Mouse (Mus musculus): Measurements from ENCODE around the gene Iqschfp. TPM values are rescaled to one million over a fixed set of nuclear protein-coding genes. Genes with fewer than 3 reads are reported as not detected.
A peak's percentile ranks its signal among the peaks of the same experiment; 100 is the strongest.

Iqschfp gene
- total RNA-seq, 2 experiments from 2014 or later, result 9.5 to 13.2 TPM

GRCm38 (mm10) chr3:68630821-68631220 lies 738.8 kb downstream of the Iqschfp start:
- no peak for DNase-seq (ENCODE audit: low spot score in 2 of 2)
- intact Hi-C loops (cut with DNase I), result no loop called here

- intact Hi-C loops (cut with DNase I), result no loop called here
Measured at GRCm38 (mm10) chr3:68632714-68633113, 740.7 kb downstream of the Iqschfp start.

GRCm38 (mm10) chr3:68633577-68633976 lies 741.5 kb downstream of the Iqschfp start:
- intact Hi-C loops (cut with DNase I), result no loop called here
- DNase-seq (ENCODE audit: low spot score in 2 of 2), result no peak

More at GRCm38 (mm10) chr3:68632714-68633113, 740.7 kb downstream of the Iqschfp start:
- DNase-seq (ENCODE audit: low spot score in 2 of 2), result no peak

GRCm38 (mm10) chr3:68637960-68638359 lies 745.9 kb downstream of the Iqschfp start:
- intact Hi-C loops (cut with DNase I), result no loop called here
- DNase-seq (ENCODE audit: low spot score in 2 of 2), result no peak

- intact Hi-C loops (cut with DNase I), result no loop called here
- no peak for DNase-seq (ENCODE audit: low spot score in 2 of 2)
Measured at GRCm38 (mm10) chr3:68638703-68639102, 746.7 kb downstream of the Iqschfp start.

GRCm38 (mm10) chr3:68642935-68643334 lies 750.9 kb downstream of the Iqschfp start:
- intact Hi-C loops (cut with DNase I), result no loop called here
- no peak for DNase-seq (ENCODE audit: low spot score in 2 of 2)

GRCm38 (mm10) chr3:68646387-68647130 lies 754.5 kb downstream of the Iqschfp start:
- DNase-seq (ENCODE audit: low spot score in 2 of 2), result no peak
- intact Hi-C loops (cut with DNase I), result no loop called here

GRCm38 (mm10) chr3:68647282-68647681 lies 755.2 kb downstream of the Iqschfp start:
- DNase-seq (ENCODE audit: low spot score in 2 of 2), result no peak
- intact Hi-C loops (cut with DNase I), result no loop called here

- intact Hi-C loops (cut with DNase I), result no loop called here
- no peak for DNase-seq (ENCODE audit: low spot score in 2 of 2)
Measured at GRCm38 (mm10) chr3:68650251-68650650, 758.2 kb downstream of the Iqschfp start.

- intact Hi-C loops (cut with DNase I), result no loop called here
- DNase-seq (ENCODE audit: low spot score in 2 of 2), result no peak
Measured at GRCm38 (mm10) chr3:68656607-68657352, 764.7 kb downstream of the Iqschfp start.

GRCm38 (mm10) chr3:68657589-68658245 lies 765.7 kb downstream of the Iqschfp start:
- intact Hi-C loops (cut with DNase I), result no loop called here

GRCm38 (mm10) chr3:68659996-68660395 lies 768.0 kb downstream of the Iqschfp start:
- no peak for DNase-seq (ENCODE audit: low spot score in 2 of 2)
- intact Hi-C loops (cut with DNase I), result no loop called here

More at GRCm38 (mm10) chr3:68657589-68658245, 765.7 kb downstream of the Iqschfp start:
- DNase-seq (ENCODE audit: low spot score in 2 of 2), result no peak

- peak in 1 of 2 experiments; percentile 43 for DNase-seq (ENCODE audit: low spot score in 2 of 2)
- intact Hi-C loops (cut with DNase I), result no loop called here
Measured at GRCm38 (mm10) chr3:68660538-68660937, 768.5 kb downstream of the Iqschfp start.

GRCm38 (mm10) chr3:68662386-68662785 lies 770.4 kb downstream of the Iqschfp start:
- no peak for DNase-seq (ENCODE audit: low spot score in 2 of 2)
- intact Hi-C loops (cut with DNase I), result no loop called here

- DNase-seq (ENCODE audit: low spot score in 2 of 2), result no peak
- intact Hi-C loops (cut with DNase I), result no loop called here
Measured at GRCm38 (mm10) chr3:68664337-68664736, 772.3 kb downstream of the Iqschfp start.

GRCm38 (mm10) chr3:68666377-68666776 lies 774.3 kb downstream of the Iqschfp start:
- intact Hi-C loops (cut with DNase I), result no loop called here
- no peak for DNase-seq (ENCODE audit: low spot score in 2 of 2)

- intact Hi-C loops (cut with DNase I), result no loop called here
- DNase-seq (ENCODE audit: low spot score in 2 of 2), result no peak
Measured at GRCm38 (mm10) chr3:68667852-68668251, 775.8 kb downstream of the Iqschfp start.

- no peak for DNase-seq (ENCODE audit: low spot score in 2 of 2)
- intact Hi-C loops (cut with DNase I), result no loop called here
Measured at GRCm38 (mm10) chr3:68669418-68669974, 777.5 kb downstream of the Iqschfp start.

- intact Hi-C loops (cut with DNase I), result loop anchor here (5.0 kb wide), 1 partner anchor 67 kb away; no protein-coding TSS in a partner anchor
- DNase-seq (ENCODE audit: low spot score in 2 of 2), result no peak
Measured at GRCm38 (mm10) chr3:68674721-68675120, 782.7 kb downstream of the Iqschfp start.
